9 mouse cellular contexts compared by ENCODE assay signal in genomic region chr7:27577589-27577988, GRCm38 (mm10).
"Had no signal": no experiment of that assay in that cellular context is flagged by ENCODE, and none has a peak within 500 bp of the region (broad histone marks: within the 10 kb centered on the region; RNA-seq: fewer than 3 reads in every experiment).

No protein-coding gene starts in this region.

- H3K27me3 ChIP-seq: intestine, embryonic 15.5 days; limb, embryonic 12.5 days; midbrain, embryonic 12.5 days; neural tube, embryonic 15.5 days had no signal

- H3K27ac ChIP-seq: intestine, embryonic 15.5 days; limb, embryonic 12.5 days; liver, embryonic 14.5 days; midbrain, embryonic 12.5 days; neural tube, embryonic 15.5 days; stomach, postnatal 0 days had no signal

- ATAC-seq: intestine, embryonic 15.5 days; midbrain, embryonic 16.5 days had no signal

- H3K4me3 ChIP-seq: intestine, embryonic 15.5 days; limb, embryonic 12.5 days; midbrain, embryonic 12.5 days; neural tube, embryonic 15.5 days had no signal

- DNase-seq: right cerebral cortex, postnatal 25 days had no signal

- H3K9me3 ChIP-seq: intestine, embryonic 15.5 days; limb, embryonic 12.5 days; midbrain, embryonic 12.5 days; neural tube, embryonic 15.5 days had no signal

- H3K4me2 ChIP-seq: intestine, embryonic 15.5 days; limb, embryonic 12.5 days; lung, embryonic 14.5 days; midbrain, embryonic 12.5 days; neural tube, embryonic 15.5 days had no signal

- H3K4me1 ChIP-seq: intestine, embryonic 15.5 days; limb, embryonic 12.5 days; midbrain, embryonic 12.5 days; neural tube, embryonic 15.5 days had no signal

- H3K9ac ChIP-seq: intestine, embryonic 15.5 days; limb, embryonic 12.5 days; liver, embryonic 14.5 days; lung, embryonic 14.5 days; midbrain, embryonic 12.5 days; neural tube, embryonic 15.5 days had no signal
